Mouse (Mus musculus) CD4-positive, CD25-positive, alpha-beta regulatory T cell, adult 2 months (primary cell): ENCODE measurements around the gene Dnajb4.
A peak's percentile ranks its signal among the peaks of the same experiment; 100 is the strongest.

Experiments
- DNase-seq: peaks from one replicate; pipeline ENCODE4 v3.0.0-alpha.2; 2012; ENCODE audit warnings: low read depth, low spot score

Gene Dnajb4

DNA sequence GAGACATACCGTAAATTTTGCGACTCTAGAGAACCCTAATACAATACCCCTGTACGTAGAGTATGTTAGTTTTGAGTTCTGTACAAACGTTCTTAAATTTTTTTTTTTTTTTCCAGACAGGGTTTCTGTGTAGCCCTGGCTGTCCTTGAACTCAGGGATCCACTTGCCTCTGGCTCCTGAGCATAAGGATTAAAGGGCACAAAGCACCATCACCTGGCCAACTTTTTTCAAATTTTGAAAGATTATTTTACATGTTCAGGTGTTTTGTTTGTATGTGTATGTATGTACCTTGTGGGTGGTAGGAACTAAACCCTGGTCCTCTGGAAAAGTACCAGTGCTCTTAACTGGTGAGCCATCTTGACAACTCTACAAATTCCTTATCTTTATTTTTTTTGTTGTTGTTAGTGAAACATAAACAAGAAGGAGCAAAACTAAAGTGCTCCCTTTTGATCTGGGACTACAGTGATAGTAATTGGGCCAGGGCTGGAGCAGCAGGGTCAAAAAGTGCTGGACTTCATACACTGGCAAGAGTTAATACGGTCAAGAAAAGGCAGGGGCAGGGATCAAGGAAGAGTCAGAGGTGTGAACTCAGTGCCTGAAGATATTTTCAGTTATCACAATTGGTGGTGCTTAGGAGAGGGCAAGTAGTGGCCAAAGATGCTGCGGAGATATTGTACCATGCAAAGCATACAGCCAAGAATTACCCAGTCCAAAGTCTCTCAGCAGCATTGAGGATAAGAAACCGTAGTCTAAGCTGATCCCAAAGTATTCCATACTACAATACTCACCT, 1.8 kb downstream of the Dnajb4 start:
- DNase-seq = no peak

DNA sequence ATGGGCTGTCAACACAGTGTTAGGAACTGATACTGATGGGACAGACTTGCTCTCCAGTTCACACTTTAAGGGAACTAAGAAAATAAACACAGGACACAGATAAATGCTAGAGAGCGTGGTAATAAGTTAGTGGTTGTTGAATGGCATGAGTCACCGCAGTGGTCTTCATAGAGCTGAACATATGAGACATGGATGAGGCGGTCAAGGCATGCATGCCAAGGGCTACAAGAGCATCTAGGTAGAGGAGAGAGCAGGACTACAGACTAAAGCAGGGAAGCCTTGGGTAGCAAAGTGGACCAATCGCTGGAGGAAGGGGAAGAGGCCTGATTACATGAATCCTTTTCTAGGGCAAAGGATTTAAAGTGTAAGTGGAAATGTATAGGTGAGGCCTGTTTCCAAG, 2.9 kb downstream of the Dnajb4 start:
- no peak for DNase-seq

DNA sequence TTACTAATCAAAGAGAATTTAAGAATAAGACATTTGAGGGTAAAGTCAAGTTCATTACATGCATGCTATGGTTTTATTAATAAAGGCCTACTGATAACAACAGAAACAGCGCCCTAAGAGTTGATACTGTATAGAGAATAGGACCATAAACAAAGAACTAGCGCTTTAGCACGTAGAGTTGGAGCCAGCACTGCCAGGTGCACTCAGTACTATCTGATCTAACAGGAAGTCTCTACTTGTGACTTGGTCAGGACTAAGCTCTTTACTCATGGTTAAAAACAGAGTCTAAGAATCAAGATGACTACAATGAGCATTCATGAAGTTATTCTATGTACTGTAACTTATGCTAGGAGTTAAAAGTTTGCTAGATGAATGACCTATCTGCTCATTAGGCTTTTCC, 5.5 kb downstream of the Dnajb4 start:
- DNase-seq = peak; percentile 27

DNA sequence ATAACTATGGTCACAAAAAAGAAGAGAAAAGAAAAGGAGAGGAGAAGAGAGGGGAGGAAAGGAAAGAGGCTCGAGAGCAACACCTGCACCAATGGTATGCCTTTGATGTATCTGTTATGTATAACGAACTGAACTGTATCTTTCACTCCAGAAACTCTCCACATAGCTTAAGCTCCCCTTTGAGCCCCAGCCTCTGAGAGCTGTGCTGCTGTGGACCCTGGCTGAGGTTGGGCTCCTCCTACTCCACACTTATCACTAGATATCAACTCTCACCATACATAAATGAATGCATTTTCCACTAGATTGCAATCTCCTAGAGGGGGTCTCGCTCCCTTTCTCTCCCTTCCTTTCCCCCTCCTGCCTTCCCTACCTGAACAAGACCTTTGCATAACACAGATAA, 6.1 kb downstream of the Dnajb4 start:
- no peak for DNase-seq

GRCm38 (mm10) chr3:152203411-152203810, 6.7 kb downstream of the Dnajb4 start:
- no peak for DNase-seq

GRCm38 (mm10) chr3:152202942-152203341, 7.2 kb downstream of the Dnajb4 start:
- DNase-seq = no peak

- no peak for DNase-seq
Observed at GRCm38 (mm10) chr3:152201651-152202050, 8.5 kb downstream of the Dnajb4 start.

- DNase-seq = no peak
Observed at GRCm38 (mm10) chr3:152201181-152201580, 8.9 kb downstream of the Dnajb4 start.

DNA sequence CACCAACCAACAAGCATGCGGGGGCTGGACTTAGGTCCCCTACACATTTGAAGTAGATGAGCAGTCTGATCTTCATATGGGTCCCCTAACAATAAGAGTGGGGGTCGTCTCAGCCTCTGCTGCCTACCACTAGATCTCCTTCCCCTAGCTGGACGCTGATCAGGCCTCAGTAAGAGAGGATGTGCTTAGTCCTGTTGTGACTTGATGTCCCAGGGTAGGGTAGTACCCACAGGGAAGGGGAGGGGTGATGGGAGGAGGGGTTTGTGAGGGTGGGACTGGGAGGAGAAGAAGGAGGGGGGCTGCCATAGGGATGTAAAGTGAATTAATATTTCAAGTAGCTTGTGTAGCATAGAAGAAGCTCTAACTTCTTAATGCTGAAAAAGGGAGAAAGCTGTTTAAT, 11.0 kb downstream of the Dnajb4 start:
- DNase-seq = no peak

DNA sequence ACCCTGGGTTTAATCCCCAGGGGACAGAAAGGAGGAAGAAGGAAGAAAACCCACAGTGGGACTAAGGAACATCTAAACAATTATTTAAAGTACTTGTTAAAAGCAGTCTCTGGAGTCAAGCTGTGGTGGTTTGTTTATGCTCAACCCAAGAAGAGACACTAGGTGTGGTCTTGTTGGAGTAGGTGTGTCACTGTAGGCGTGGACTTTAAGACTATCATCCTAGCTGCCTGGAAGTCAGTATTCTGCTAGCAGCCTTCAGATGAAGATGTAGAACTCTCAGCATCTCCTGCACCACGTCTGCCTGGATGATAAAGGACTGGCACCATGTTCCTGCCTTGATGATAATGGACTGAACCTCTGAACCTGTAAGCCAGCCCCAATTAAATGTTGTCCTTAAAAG, 12.9 kb downstream of the Dnajb4 start:
- peak; percentile 39 for DNase-seq

DNA sequence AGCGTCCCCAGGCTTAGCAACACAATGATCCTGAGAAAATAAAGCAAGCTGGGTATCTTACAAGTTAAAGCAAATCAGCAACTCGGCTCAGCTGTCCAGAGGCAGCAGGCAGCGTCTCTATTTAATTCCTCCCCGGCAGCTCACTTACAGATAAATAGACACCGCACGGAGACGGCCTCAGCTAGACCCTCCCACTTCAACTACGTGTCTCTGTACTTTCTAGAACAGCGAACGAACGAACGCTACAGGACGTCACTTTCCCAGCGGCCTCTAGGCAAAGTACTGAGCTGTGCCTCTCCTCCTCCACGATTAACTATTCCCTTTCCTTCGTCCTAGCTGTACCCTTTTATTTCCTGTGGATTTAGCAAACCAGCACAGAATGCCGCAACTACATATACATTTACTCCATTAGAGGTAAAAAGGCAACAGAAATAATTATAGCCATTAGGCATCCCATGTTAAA, 16.4 kb downstream of the Dnajb4 start:
- DNase-seq = peak; percentile 93

- no peak for DNase-seq
Observed at GRCm38 (mm10) chr3:152193177-152193576, 16.9 kb downstream of the Dnajb4 start.

DNA sequence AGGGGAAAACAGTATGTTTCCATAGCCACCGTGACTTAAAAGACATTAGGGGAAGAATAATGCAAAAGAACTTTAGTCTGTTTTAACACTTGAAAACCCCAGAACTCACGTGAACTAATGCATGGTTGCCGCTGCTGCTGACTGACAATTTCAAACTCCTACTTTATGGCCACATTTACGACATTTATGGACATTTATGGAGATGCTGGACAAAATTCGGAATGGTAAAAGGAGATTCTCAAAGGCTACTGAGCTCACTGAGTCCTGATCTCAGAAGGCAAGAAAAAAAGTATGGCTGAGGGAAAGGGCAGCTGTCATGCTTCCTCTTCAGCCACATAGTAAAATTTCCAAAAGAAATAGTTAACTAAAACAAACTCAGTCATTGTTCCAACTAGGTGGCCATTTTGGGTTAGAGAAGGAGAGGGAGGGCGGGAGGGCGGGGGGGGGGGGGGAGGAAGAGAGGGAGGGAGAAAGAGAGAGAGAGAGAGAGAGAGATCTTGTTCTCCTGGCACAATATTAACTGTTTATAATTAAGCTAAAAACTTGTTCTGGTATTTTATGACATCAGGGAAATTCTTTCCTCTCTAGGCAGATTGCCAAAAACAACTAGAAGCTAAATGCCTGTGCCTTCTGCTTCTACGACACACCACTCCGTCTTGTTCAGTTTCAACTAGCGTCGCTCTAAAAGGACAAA, 17.7 kb downstream of the Dnajb4 start:
- DNase-seq = peak; percentile 62

DNA sequence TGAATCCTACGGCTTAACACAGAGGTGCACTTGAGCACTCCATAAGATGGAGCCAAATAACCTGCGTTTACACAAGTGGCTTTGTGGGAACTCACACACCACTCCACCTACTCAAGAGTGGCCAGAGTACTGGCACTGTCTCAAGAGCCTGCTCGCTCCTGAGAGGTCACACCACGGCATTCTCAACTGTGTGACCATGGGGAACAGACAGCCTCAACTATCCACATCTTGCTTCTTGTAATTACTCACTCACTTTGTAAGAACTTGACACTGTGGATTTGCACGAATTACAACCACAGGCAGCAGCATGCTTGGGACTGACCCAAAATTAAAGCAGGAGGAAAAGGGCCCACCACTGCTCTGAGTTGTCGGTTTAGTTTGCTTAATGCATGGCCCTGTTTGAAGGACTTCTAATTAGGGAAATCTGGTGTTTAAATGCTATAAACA, 18.3 kb downstream of the Dnajb4 start:
- peak; percentile 33 for DNase-seq

GRCm38 (mm10) chr3:152190679-152191477, 19.2 kb downstream of the Dnajb4 start:
- no peak for DNase-seq

DNA sequence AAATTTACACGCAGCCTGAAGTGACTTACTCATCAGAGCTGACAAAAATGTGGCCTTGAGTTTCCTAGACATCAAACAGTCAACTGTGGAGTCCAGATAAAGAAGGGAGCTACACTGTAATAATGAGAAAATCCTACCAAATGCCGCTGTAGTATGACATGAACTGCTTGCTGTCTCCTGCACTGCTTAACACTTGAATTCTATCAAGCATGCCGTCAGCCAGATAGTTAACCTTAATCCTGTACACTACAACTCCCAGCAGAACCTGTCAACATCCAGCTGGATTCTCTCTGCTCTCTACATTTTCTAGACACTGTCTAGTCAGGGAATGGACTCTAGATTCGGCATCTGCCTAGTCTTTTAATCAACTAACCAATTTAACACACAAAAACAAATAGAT, 20.8 kb downstream of the Dnajb4 start:
- no peak for DNase-seq

DNA sequence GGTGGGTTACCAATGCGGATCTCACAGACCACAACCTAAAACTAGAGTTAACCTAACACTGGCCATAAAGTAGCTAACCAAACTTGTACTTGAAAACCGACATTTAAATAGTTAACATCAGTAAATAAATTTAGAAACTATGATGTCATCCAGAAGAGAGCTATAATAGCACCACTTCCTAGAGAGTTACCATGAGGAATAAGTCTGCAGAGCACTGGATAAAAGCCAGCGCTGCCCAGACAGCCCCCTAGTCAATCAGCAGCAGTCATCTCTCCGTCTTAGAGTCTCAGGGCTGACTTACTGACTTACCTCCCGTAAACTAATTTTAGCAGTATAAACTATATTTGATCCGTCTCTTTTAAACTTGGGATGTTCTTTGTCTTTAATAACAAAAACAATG, 24.0 kb downstream of the Dnajb4 start:
- no peak for DNase-seq

- DNase-seq = no peak
Observed at GRCm38 (mm10) chr3:152183522-152183921, 26.6 kb downstream of the Dnajb4 start.

GRCm38 (mm10) chr3:152180624-152181023, 29.5 kb downstream of the Dnajb4 start:
- DNase-seq = no peak

GRCm38 (mm10) chr3:152179285-152179684, 30.8 kb downstream of the Dnajb4 start:
- no peak for DNase-seq

DNA sequence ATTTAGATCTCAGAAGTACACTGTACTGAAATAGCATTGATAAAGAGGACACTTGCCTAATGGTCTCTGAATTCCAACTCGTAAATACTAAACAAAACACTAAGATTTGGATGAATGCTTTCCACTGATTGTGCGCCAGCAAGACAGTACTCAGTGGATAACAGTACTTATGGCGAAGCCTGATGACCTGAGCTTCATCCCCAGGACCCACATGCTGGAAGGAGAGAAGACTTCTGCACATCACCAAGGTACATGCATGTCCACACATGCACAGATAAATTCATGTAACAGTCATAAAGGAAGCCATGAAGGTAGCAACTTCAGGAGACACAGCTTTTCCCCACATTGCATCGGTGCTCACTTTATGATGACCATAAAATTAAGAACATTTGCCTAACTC, 31.3 kb downstream of the Dnajb4 start:
- no peak for DNase-seq

DNA sequence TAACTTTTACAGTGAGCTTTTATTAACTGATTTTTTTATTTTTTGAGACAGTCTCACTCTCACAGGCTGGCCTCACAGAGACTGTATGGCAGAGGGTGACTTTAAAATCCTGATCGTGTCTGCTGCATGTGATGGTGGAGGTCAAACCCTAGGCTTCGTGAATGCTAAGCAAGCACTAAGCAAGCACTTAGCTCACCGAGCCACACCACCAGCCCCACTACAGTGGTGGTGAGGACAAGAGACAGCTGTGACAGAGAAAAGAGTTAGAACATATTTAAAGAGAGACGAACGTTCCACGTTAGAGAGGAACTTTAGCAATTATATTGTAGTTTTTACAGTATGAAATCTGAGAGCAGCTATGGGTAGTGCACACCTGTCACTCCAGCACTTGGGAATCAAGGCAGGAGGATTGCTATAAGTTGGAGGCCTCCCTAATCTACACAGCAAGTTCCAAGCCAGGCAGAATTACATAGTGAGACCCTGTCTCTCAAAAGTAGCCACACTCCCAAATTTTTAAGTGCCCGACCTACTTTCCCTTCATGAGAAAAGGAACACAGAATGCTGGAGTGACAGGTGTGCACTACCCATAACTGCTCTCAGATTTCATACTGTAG, 37.7 kb downstream of the Dnajb4 start:
- no peak for DNase-seq
